Mouse (Mus musculus): ENCODE measurements around the gene Snrpn. TPM values are rescaled to one million over a fixed set of nuclear protein-coding genes. Genes with fewer than 3 reads are reported as not detected.
"Not testable (repeated sequence)": the region's sequence is repeated elsewhere in the genome, so short reads cannot be mapped to it uniquely, and the experiment has no call there.

The Snrpn gene
- 30.0 and 30.3 TPM in 2 replicates for polyA plus RNA-seq (2015; fragmentation: Nextera tagmentation; extraction: Ambion mirVana)

DNA sequence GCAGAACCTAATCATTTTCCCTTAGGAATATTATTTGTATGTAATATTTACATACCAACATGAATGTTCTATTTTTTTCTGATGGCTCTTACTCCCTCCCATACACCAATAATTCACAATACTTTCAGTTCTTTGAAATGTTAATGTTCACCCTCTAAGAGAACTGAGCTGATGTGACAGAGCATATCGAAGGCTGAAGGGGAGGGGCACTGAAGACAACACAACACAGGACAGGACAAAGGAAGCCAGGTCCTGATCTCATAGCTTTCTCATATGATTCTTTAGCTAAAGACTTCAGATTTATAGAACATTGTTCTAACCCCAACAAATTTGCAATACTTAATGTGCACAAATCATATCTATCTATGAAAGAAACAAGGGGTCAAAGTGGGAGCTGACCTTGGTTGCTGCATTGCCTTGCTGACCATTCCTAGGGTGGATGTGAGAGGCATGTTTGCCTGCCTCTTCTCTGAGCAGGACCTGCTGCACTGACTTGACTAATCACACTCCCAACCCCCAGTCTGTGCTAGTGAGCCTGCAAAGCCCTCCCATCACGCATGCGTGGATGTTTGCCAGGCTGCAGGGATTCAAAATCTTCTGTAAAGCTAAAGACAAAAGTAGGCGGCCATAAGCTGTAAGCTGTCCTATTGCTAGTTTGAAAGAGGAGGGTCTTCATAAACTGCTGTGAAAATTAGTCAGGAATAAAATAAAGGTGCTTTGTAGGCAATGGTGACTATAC is at the start of gene Snrpn:
Gene Snrpn (minus strand): TSS at position 478 of the 739 bp plus-strand sequence.
- no peak for ATAC-seq (ENCODE audit: insufficient number of reproducible peaks, low FRiP score, low TSS enrichment, low read depth)
- no peaks in the 10 kb centered on the region for H3K27me3 ChIP-seq
- no peak within 1 kb of the TSS for H3K9ac ChIP-seq
- H3K9me3 ChIP-seq (replicated peaks) = no peaks in the 10 kb centered on the region
- no peak within 1 kb of the TSS for H3K27ac ChIP-seq (replicated peaks)
- H3K4me2 ChIP-seq (replicated peaks) = no peak within 1 kb of the TSS
- 63% methylated on average over 4 of the region's 4 CpGs for whole genome bisulfite sequencing
- H3K4me3 ChIP-seq (replicated peaks) = no peak within 1 kb of the TSS
- H3K36me3 ChIP-seq = no peaks in the 10 kb centered on the region
- H3K4me1 ChIP-seq = no peaks in the 10 kb centered on the region

DNA sequence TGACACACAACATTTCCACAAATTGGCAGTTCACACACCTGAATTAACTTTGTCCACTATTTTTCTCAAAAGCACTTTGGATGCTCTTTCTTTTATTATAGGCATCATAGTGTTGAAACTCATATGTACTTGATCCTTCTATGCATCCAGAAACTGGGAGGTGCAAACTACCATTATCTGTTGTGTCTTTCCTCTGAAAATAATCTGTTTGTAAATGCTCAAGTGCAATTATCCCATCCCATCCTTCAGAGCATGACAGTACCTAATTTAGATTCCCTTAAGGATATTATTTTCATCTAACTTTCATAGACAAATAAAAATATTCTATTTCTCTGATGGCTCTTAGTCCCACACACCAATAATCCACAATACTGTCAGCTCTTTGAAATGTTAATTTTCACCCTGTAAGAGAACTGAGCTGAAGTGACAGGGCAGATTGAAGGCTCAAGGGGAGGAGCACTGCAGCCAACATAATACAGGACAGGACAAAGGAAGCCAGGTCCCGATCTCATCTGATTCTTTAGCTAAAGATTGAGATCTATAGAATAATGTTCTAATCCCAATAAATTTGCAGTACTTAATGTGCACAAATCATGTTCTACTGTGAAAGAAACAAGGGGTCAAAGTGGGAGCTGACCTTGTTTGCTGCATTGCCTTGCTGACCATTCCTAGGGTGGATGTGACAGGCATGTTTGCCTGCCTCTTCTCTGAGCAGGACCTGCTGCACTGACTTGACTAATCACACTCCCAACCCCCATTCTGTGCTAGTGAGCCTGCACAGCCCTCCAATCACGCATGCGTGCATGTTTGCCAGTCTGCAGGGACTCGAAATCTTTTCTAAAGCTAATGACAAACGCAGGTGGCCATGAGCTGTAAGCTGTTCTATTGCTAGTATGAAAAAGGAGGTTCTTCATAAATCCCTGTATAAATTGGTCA is 30.5 kb upstream of the Snrpn start:
- H3K9me3 ChIP-seq (replicated peaks) = no peaks in the 10 kb centered on the region
- H3K9ac ChIP-seq = no peak overlapping the region
- no peaks in the 10 kb centered on the region for H3K4me1 ChIP-seq
- H3K27me3 ChIP-seq = no peaks in the 10 kb centered on the region
- H3K36me3 ChIP-seq = no peaks in the 10 kb centered on the region
- no peak for ATAC-seq (ENCODE audit: insufficient number of reproducible peaks, low FRiP score, low TSS enrichment, low read depth)
- no peak overlapping the region for H3K4me3 ChIP-seq (replicated peaks)
- H3K27ac ChIP-seq (replicated peaks) = no peak overlapping the region
- H3K4me2 ChIP-seq (replicated peaks) = no peak overlapping the region
- WGBS = 65% methylated on average over 5 of the region's 5 CpGs

DNA sequence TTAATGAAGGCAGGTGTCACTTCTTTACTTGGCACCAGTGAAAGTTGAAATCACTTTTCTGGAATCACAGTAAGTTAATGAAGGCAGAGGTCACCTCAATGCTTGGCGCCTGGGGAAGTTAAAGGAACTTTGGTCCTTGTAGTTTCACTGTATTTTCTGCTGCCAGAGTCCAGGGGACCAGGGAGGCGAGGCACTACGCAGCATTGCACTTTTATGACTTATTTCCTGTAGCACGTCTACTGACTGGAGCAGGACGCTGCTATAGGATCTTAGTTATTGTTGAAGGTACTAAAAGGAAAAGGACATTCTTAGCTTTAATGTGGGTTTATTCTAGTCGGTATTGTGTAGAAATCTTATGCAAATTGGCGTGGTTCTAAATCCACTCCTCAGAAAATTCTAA is 14.7 kb downstream of the Snrpn start:
- no peaks in the 10 kb centered on the region for H3K27me3 ChIP-seq
- H3K9ac ChIP-seq = no peak overlapping the region
- no peak overlapping the region for H3K27ac ChIP-seq (replicated peaks)
- H3K4me1 ChIP-seq = no peaks in the 10 kb centered on the region
- H3K4me2 ChIP-seq (replicated peaks) = no peak overlapping the region
- WGBS = 68% methylated on average over 7 of the region's 7 CpGs
- no peaks in the 10 kb centered on the region for H3K9me3 ChIP-seq (replicated peaks)
- ATAC-seq (ENCODE audit: insufficient number of reproducible peaks, low FRiP score, low TSS enrichment, low read depth) = no peak
- H3K4me3 ChIP-seq (replicated peaks) = no peak overlapping the region
- no peaks in the 10 kb centered on the region for H3K36me3 ChIP-seq

- ATAC-seq (ENCODE audit: insufficient number of reproducible peaks, low FRiP score, low TSS enrichment, low read depth); H3K4me2 ChIP-seq (replicated peaks); H3K4me1 ChIP-seq; H3K27me3 ChIP-seq; H3K9ac ChIP-seq; H3K36me3 ChIP-seq; H3K27ac ChIP-seq (replicated peaks); H3K4me3 ChIP-seq (replicated peaks); H3K9me3 ChIP-seq (replicated peaks): not testable (repeated sequence)
- WGBS = 68% methylated on average over 3 of the region's 3 CpGs
Observed at GRCm38 (mm10) chr7:60123086-60123624, 16.9 kb downstream of the Snrpn start.

DNA sequence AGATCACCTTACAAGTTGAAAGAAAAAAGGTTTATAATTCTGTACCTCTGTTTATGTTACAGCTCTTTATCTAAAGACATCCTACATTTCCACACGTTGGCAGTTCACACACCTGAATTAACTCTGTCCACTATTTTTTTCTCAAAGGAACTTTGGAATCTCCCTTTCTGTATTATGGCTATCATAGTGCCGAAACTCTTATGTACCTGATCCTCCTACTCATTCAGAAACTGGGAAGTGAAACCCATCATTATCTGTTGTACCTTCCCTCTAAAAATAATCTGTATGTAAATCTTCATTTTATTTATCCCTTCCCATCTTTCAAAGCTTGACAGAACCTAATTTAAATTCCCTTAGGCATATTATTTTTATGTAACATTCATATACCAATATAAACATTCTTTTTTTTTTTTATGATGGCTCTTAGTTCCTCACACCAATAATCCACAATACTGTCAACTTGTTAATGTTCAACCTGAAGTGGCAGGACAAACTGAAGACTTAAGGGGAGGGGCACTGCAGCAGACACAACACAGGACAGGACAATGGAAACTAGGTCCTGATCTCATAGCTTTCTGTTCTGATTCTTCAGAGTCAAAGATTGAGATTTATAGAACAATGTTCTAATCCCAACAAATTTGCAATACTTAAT is 17.5 kb downstream of the Snrpn start:
- Histone ChIP-seq H3K4me1 (no peaks in the 10 kb centered on the region), H3K4me2 (replicated peaks) (no peak overlapping the region)
- WGBS = 68% methylated on average over 2 of the region's 2 CpGs

DNA sequence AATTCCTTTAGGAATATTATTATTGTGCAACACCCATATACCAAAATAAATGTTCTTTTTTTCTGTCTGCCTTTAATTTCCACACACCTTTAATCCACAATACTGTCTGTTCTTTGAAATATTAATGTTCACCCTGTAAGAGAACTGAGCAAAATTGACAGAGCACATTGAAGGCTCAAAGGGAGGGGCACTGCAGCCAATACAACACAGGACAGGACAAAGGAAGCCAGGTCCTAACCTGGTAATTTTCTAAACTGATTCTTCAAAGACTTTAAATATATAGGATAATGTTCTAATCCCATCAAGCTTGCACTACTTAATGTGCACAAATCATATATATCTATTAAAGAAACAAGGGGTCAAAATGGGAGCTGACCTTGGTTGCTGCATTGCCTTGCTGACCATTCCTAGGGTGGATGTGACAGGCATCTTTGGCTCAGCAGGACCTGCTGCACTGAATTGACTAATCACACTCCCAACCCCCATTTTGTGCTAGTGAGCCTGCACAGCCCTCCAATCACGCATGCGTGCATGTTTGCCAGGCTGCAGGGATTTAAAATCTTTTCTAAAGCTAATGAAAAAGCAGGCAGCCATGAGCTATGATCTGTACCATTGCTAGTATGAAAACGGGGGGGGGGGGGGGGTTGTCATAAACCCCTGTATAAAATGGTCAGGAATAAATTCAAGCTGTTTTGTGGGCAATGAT is 42.7 kb downstream of the Snrpn start:
- no peaks in the 10 kb centered on the region for H3K36me3 ChIP-seq
- no peaks in the 10 kb centered on the region for H3K27me3 ChIP-seq
- no peak for ATAC-seq (ENCODE audit: insufficient number of reproducible peaks, low FRiP score, low TSS enrichment, low read depth)
- H3K4me1 ChIP-seq = no peaks in the 10 kb centered on the region
- H3K4me2 ChIP-seq (replicated peaks) = no peak overlapping the region
- WGBS = 65% methylated on average over 3 of the region's 3 CpGs
- no peak overlapping the region for H3K27ac ChIP-seq (replicated peaks)
- H3K4me3 ChIP-seq (replicated peaks) = no peak overlapping the region
- H3K9ac ChIP-seq = no peak overlapping the region
- no peaks in the 10 kb centered on the region for H3K9me3 ChIP-seq (replicated peaks)

More for the DNA sequence above, 17.5 kb downstream of the Snrpn start:
- H3K27ac ChIP-seq (replicated peaks) = no peak overlapping the region
- no peaks in the 10 kb centered on the region for H3K9me3 ChIP-seq (replicated peaks)
- no peak overlapping the region for H3K4me3 ChIP-seq (replicated peaks)
- H3K9ac ChIP-seq = no peak overlapping the region
- no peak for ATAC-seq (ENCODE audit: insufficient number of reproducible peaks, low FRiP score, low TSS enrichment, low read depth)
- no peaks in the 10 kb centered on the region for H3K27me3 ChIP-seq
- H3K36me3 ChIP-seq = no peaks in the 10 kb centered on the region

GRCm38 (mm10) chr7:60076301-60076700 is 63.7 kb downstream of the Snrpn start:
- no peak overlapping the region for H3K4me3 ChIP-seq (replicated peaks)
- no peak overlapping the region for H3K4me2 ChIP-seq (replicated peaks)
- H3K27me3 ChIP-seq = no peaks in the 10 kb centered on the region
- no peaks in the 10 kb centered on the region for H3K36me3 ChIP-seq
- H3K27ac ChIP-seq (replicated peaks) = no peak overlapping the region
- H3K4me1 ChIP-seq = no peaks in the 10 kb centered on the region
- no peak overlapping the region for H3K9ac ChIP-seq
- H3K9me3 ChIP-seq (replicated peaks) = no peaks in the 10 kb centered on the region
- WGBS = 78% methylated on average over 2 of the region's 2 CpGs
- ATAC-seq (ENCODE audit: insufficient number of reproducible peaks, low FRiP score, low TSS enrichment, low read depth) = no peak

- H3K27ac ChIP-seq (replicated peaks) = no peak overlapping the region
- H3K4me1 ChIP-seq = no peaks in the 10 kb centered on the region
- H3K27me3 ChIP-seq = no peaks in the 10 kb centered on the region
- no peaks in the 10 kb centered on the region for H3K36me3 ChIP-seq
- H3K4me3 ChIP-seq (replicated peaks) = no peak overlapping the region
- WGBS = 80% methylated on average over 6 of the region's 6 CpGs
- no peak overlapping the region for H3K4me2 ChIP-seq (replicated peaks)
- no peak overlapping the region for H3K9ac ChIP-seq
- no peaks in the 10 kb centered on the region for H3K9me3 ChIP-seq (replicated peaks)
- no peak for ATAC-seq (ENCODE audit: insufficient number of reproducible peaks, low FRiP score, low TSS enrichment, low read depth)
Observed at GRCm38 (mm10) chr7:60047481-60048201, 92.4 kb downstream of the Snrpn start.

GRCm38 (mm10) chr7:60013186-60013585 is 126.8 kb downstream of the Snrpn start:
- Histone ChIP-seq H3K36me3 (no peaks in the 10 kb centered on the region), H3K9ac (no peak overlapping the region), H3K4me2 (replicated peaks) (no peak overlapping the region), H3K27me3 (no peaks in the 10 kb centered on the region), H3K9me3 (replicated peaks) (no peaks in the 10 kb centered on the region), H3K4me1 (no peaks in the 10 kb centered on the region), H3K27ac (replicated peaks) (no peak overlapping the region), H3K4me3 (replicated peaks) (no peak overlapping the region)
- WGBS = 79% methylated on average over 3 of the region's 3 CpGs
- ATAC-seq (ENCODE audit: insufficient number of reproducible peaks, low FRiP score, low TSS enrichment, low read depth) = no peak

- Histone ChIP-seq H3K4me2 (replicated peaks) (no peak overlapping the region), H3K27ac (replicated peaks) (no peak overlapping the region), H3K4me1 (no peaks in the 10 kb centered on the region), H3K9me3 (replicated peaks) (0 out of 2 replicates have a peak, but pooled peaks cover 9% of the 10 kb centered on the region), H3K9ac (no peak overlapping the region), H3K27me3 (no peaks in the 10 kb centered on the region), H3K36me3 (no peaks in the 10 kb centered on the region), H3K4me3 (replicated peaks) (no peak overlapping the region)
- no peak for ATAC-seq (ENCODE audit: insufficient number of reproducible peaks, low FRiP score, low TSS enrichment, low read depth)
- 38% methylated on average over 3 of the region's 3 CpGs for WGBS
Observed at GRCm38 (mm10) chr7:60007727-60008360, 132.2 kb downstream of the Snrpn start.

All from embryonic facial prominence, embryonic 15.5 days (tissue).